Mouse (Mus musculus) embryo, embryonic 10 days (tissue): ENCODE measurements around the gene Gm10840.
"Not testable (repeated sequence)": the region's sequence is repeated elsewhere in the genome, so short reads cannot be mapped to it uniquely, and the experiment has no call there.

Experiments
- DNase-seq: peaks from one replicate; pipeline ENCODE4 v3.0.0-alpha.2; 2015; ENCODE audit warnings: low spot score

Gene Gm10840

DNA sequence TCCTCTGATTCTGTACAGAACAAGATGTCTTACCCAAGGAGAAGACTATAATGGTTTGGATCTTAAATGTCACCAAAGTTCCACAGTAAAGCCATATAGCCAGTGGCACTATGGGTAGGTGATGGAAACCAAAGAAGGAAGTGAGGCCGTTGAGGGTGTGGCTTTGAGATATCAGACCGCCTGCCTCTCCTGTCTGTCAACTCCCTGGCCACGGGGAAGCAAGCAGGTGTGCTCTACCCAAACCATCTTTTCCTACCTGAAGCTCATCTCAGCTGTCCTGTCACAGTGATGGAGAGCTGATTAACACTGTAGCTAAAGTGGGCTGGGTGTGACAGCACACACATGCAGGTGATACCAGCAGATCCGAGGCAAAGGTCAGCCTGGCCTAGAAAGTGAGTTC is 37.6 kb downstream of the Gm10840 start:
- no peak for DNase-seq

DNA sequence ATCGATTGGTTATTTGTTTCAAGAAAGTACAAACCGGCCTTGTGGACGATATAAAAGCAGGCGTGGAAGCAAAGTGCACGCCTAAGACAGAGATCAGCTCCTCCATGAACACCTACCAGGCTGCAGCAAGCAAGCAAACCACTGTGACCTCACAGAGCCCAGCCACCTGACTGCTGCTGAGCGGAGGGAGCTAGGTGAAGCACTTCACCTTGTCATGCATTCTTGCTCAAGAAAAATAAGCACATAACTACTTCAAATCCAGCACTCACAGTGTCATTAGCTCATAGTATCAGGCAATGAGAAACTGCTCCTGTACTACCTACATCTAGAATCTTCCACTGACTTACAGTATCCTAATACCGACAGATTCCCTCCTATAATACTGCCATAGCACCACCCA is 39.3 kb downstream of the Gm10840 start:
- DNase-seq, result not testable (repeated sequence)

DNA sequence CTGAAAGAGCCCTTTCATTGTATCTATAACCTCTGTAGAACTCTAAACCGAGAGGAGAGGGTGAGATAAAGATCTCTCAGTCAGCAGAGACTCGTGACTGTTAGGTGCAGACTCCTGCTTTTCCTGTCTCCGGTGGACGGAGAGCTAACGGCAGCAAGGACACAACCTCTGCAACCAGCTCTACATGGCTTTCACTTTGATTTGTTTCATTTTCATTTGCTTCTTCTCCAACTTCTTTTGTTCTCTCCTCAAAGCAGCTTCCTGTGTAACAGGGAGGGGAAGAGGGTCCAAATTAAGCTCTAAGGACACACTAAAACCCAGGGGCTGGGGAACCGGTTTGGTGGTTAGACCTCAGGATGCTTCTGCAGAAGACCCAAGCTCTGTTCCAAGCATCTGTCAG is 40.1 kb downstream of the Gm10840 start:
- DNase-seq, result no peak

DNA sequence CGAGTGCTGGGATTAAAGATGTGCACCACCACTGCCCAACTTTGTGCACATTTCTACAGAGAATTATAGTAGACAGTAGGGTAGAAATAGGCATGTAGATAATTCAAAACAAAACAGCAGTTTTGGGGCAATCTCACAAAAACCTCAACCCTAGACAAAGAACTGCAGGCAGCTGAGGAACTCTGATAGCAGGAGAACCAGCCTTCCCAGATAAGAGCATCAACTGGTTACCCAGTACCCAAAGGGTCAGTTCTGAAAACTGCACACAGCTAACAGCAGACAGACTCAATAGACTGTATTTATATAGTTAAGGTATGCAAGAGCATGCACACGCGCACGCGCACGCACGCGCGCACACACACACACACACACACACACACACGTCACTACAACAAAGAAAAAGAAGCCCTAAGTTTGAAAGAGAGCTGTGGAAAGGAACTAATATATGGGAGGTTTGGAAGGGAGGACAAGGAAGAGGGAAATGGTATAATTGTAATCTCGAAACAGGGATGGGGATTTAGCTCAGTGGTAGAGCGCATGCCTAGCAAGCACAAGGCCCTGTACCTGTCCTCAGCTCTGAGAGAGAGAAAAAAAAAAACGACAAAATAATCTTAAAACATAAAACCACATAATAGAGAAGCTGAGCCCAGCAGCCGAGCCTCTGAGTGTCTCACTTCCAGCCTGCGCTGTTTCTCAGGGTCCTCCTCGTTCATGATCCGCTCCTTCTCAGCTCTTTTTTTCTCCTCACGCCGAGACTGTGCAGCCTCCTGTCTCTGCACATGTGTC is 40.9 kb downstream of the Gm10840 start:
- DNase-seq, result no peak

DNA sequence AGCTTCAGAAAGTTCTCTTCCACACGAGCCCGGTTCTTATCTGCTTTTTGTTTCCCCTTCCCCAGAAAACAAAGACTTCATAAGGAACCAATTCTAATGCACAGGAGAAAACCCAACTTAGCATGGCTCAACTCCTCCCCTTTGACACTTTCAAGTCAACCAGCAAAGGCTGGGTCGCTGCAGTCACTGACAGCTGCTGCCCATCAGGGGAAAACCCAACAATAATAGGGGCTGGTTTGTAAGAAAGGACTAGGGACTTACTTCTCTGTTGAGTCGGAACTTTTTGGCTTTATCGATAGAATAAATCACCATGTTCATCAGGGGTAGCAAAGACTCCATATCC is 41.4 kb downstream of the Gm10840 start, which contains the start of gene Strada:
Gene Strada, minus strand, starts transcription at position 46 of the 343 bp plus-strand sequence.
- no peak for DNase-seq
